Mouse (Mus musculus) liver, adult 2 months (tissue): ENCODE measurements around the gene Baiap2l2. TPM values are rescaled to one million over a fixed set of nuclear protein-coding genes. Genes with fewer than 3 reads are reported as not detected.

Experiments used
- DNase-seq: peaks from one replicate; pipeline ENCODE4 v3.0.0-alpha.2; 2011; ENCODE audit warnings: low read depth, low spot score; ENCODE audit errors: extremely low read depth
- H3K27ac ChIP-seq: fragments of 200-500 bp; replicated peaks from 2 replicates; pipeline ENCODE4 v1.5.1; 2012; ENCODE audit warnings: low read depth, mild to moderate bottlenecking, control low read depth, inconsistent platforms, low read length; ENCODE audit not compliant: insufficient read depth
- H3K27me3 ChIP-seq: fragments of 200-500 bp; 2 replicates; pipeline ENCODE4 v1.6.1; 2012; ENCODE audit warnings: mild to moderate bottlenecking, moderate library complexity, low read length, inconsistent platforms; ENCODE audit not compliant: control insufficient read depth, insufficient read depth
- H3K36me3 ChIP-seq: fragments of 200-500 bp; 2 replicates; pipeline ENCODE4 v1.6.1; 2012; ENCODE audit warnings: low read length, inconsistent platforms; ENCODE audit not compliant: control insufficient read depth, insufficient read depth
- H3K4me1 ChIP-seq: fragments of 200-500 bp; 2 replicates; pipeline ENCODE4 v1.6.1; 2011; ENCODE audit warnings: low read length; ENCODE audit not compliant: control insufficient read depth, insufficient read depth
- H3K4me3 ChIP-seq: fragments of 200-500 bp; 2 replicates; pipeline ENCODE4 v1.5.1; 2011; ENCODE audit warnings: low read depth, mild to moderate bottlenecking, control low read depth, low read length, moderate library complexity; ENCODE audit not compliant: insufficient read depth
- H3K79me2 ChIP-seq: fragments of 200-500 bp; 2 replicates; pipeline ENCODE4 v1.6.1; 2012; ENCODE audit warnings: inconsistent platforms, mild to moderate bottlenecking, low read length, moderate library complexity; ENCODE audit not compliant: control insufficient read depth, insufficient read depth
- H3K9ac ChIP-seq: fragments of 200-500 bp; 2 replicates; pipeline ENCODE4 v1.6.1; 2012; ENCODE audit warnings: low read depth, mild to moderate bottlenecking, control low read depth, inconsistent platforms, low read length
- CTCF ChIP-seq: fragments of 200-500 bp; IDR thresholded peaks from 2 replicates; pipeline ENCODE4 v1.5.1; 2011; ENCODE audit warnings: low read depth, low read length, control low read depth
- POLR2A ChIP-seq: fragments of 200-500 bp; IDR thresholded peaks from 2 replicates; pipeline ENCODE4 v1.6.1; 2011; ENCODE audit warnings: low read length, control low read depth; ENCODE audit not compliant: insufficient read depth; ENCODE audit errors: extremely low read depth
- WGBS: fragments of 180-500 bp; shearing (Covaris S2); methylation state at CpG from one replicate; pipeline ENCODE4 v1.1.7; 2018; 5-methylcytosine and 5-hydroxymethylcytosine counted together
- polyA plus RNA-seq: library from polyadenylated mRNA; depleted of rRNA; stranded (reverse); fragments of >200 nt; gene quantifications from 2 replicates; pipeline ENCODE4 v1.2.3, GENCODE M21; 2012
- total RNA-seq: library from RNA; depleted of rRNA; stranded (reverse); fragments of >200 nt; gene quantifications from 2 replicates; pipeline ENCODE4 v1.2.3, GENCODE M21; 2014

Baiap2l2 gene
- total and polyA plus RNA-seq, 2 experiments: 0.31 TPM; not detected in 1

DNA sequence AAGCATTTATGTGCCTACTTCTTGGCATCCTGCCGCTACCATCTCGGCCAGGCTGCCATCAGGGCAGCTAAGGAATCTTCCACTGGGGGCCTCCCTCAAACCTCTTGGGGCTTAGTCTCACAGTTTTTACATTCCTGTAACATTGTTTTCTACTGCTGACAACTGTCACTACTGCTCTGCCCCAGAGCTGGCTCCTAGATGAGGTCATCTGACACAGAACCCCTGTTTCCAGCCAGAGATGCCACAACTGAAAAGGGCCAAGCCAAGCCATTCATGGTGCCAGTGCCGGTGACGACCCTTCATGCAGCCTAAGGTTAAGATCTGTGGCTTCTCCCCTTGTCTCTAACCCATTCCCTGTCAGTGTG is 38.4 kb upstream of the Baiap2l2 start:
- Histone ChIP-seq H3K4me1 (peaks cover 40% of the 10 kb centered on the region), H3K9ac (0 out of 2 replicates have a peak overlapping the region, but pooled peaks have one; percentile 26), H3K4me3 (no peak overlapping the region), H3K36me3 (no peaks in the 10 kb centered on the region), H3K27me3 (no peaks in the 10 kb centered on the region), H3K27ac (peak overlapping the region; percentile 78), H3K79me2 (0 out of 2 replicates have a peak, but pooled peaks cover 6% of the 10 kb centered on the region)
- WGBS: 46% methylated on average over 4 of the region's 4 CpGs
- no peak for DNase-seq
- TF ChIP-seq POLR2A: no peak
- TF ChIP-seq CTCF: no peak

DNA sequence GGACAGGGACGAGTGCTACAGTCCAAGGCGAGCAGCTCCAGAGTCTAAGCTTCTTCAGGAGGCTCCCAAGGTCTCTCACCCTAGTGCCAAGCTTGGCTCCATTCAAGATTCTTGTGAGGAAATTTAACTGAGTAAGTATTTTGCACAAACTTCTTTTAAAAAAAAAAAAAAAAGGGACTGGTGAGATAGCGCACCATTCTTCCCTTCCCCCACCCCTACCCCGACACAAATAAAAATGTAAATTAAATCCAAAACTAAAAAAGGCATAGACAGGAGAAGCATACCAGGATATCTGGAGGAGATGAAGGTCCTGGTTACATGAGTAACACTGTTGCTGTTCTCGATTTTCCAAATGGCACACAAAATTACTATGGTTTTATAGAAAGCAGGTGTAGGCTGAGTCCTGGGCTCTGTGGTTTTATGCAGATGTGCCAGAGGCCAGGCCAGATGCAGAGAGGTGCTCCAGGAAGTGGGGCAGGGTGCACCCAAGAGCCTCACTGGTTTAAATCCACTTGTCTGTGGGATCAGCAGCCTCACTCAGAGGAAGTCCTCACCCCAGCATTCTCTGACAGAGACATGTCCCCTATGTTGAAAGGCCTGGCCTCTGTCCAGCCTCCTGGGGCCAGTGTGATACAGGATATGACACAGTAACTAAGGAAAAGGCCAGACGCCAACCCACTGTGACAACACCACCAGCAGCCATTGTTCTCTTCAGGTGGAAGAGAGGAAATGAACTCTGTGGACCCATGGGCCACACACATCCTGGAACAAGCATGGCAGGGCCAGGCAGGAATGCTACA is 37.9 kb upstream of the Baiap2l2 start:
- peak; percentile 90 for DNase-seq
- Histone ChIP-seq H3K79me2 (0 out of 2 replicates have a peak, but pooled peaks cover 6% of the 10 kb centered on the region), H3K27ac (peak overlapping the region; percentile 82), H3K36me3 (no peaks in the 10 kb centered on the region), H3K9ac (peak overlapping the region; percentile 43), H3K27me3 (no peaks in the 10 kb centered on the region), H3K4me1 (peaks cover 40% of the 10 kb centered on the region), H3K4me3 (no peak overlapping the region)
- 17% methylated on average over 6 of the region's 6 CpGs for WGBS
- TF ChIP-seq POLR2A (no peak), CTCF (0 out of 2 replicates have a peak, but pooled peaks have one; percentile 7)

DNA sequence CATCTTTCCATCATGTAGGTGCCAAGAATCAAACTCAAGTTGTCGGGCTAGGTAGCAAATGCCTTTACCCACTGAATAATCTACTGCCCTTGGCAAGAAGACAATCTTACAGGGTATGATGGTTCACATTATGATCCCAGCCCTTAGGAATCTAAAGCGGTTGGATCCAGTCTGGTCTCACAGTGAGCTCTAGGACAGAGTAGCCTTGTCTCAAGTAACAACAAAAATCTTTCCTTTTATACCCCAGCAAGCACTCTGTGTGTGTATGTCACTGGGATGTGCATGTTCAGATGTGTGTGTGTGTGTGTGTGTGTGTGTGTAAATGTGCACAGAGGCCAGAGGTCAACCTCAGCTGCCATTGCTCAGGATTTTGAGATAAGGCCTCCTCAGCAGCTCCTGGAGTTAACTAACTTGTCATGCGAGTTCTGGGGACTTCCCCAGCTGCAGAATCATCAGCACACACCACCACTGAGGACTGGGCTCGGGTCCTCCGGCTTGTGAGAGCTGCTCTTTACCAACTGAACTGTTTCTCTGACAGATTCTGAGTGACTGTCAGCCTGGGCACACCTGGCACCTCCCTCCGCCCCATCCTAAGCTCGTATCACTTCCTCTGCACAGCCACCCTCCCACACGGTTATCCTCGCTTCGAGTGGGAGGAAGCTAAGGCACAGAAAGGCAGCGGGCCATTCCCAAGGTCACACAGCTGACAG is 37.1 kb upstream of the Baiap2l2 start:
- peak overlapping the region; percentile 15 for H3K9ac ChIP-seq
- H3K27ac ChIP-seq: peak overlapping the region; percentile 82
- peak; percentile 37 for DNase-seq
- no peaks in the 10 kb centered on the region for H3K27me3 ChIP-seq
- H3K79me2 ChIP-seq: 0 out of 2 replicates have a peak, but pooled peaks cover 6% of the 10 kb centered on the region
- WGBS: 18% methylated on average over 11 of the region's 11 CpGs
- peaks cover 40% of the 10 kb centered on the region for H3K4me1 ChIP-seq
- no peaks in the 10 kb centered on the region for H3K36me3 ChIP-seq
- no peak for TF ChIP-seq CTCF
- TF ChIP-seq POLR2A: no peak
- H3K4me3 ChIP-seq: no peak overlapping the region

DNA sequence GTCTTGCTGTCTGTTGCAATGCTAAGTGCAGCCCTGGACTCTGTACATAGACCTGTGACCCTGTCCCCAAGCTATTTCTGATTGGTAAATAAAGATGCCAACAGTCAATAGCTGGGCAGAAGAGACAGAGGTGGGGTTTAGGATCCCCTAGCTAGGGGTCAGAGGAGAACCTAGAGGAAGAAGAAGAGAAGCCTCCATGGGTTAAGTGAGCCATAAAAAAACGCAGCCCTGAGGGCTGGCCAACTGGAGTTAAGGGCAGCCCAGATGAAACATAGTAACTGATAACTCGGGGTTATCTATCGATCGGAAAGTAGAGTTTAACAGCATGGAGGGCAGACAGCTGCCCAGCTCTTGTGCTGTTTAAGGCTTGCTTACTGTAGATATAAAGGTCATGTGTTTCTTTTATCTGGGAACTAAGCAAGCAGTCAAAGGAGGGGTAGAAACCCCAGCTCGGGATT is 36.4 kb upstream of the Baiap2l2 start:
- H3K79me2 ChIP-seq: 0 out of 2 replicates have a peak, but pooled peaks cover 6% of the 10 kb centered on the region
- H3K9ac ChIP-seq: no peak overlapping the region
- H3K4me1 ChIP-seq: peaks cover 37% of the 10 kb centered on the region
- TF ChIP-seq POLR2A (no peak), CTCF (no peak)
- no peaks in the 10 kb centered on the region for H3K27me3 ChIP-seq
- no peak overlapping the region for H3K4me3 ChIP-seq
- 12% methylated on average over 5 of the region's 5 CpGs for WGBS
- DNase-seq: peak; percentile 99
- peak overlapping the region; percentile 82 for H3K27ac ChIP-seq
- H3K36me3 ChIP-seq: no peaks in the 10 kb centered on the region

DNA sequence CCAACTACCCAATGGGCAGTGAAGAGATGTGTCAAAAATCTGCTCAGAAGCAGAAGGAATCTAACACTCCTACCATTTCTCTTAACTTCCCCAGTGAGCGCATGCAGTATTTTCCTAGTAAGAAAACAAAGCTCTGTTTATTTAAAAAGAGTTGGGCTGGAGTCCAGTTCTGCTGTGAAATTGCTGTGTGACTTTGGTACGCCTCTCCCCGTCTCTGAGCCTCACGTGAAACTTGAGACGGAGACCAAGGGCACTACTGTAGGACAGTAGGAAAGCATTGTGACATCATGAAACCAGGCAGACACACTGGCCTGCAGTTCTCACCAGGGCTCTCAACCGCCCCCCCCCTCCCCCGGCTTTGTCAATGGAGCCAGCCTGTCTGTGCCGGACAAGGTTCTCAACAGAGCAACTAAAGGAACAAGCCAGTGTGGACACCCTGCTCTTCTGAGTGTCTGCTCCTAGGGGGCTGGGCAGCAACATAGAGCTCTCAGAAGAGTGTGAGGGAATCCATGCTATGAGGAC is 28.6 kb upstream of the Baiap2l2 start:
- Histone ChIP-seq H3K79me2 (no peaks in the 10 kb centered on the region), H3K9ac (no peak overlapping the region), H3K4me3 (no peak overlapping the region), H3K27me3 (no peaks in the 10 kb centered on the region), H3K36me3 (peaks cover 11% of the 10 kb centered on the region), H3K27ac (no peak overlapping the region), H3K4me1 (peaks cover 2% of the 10 kb centered on the region; the same call in 1 of the 2 replicates)
- peak; percentile 67 for DNase-seq
- TF ChIP-seq CTCF (no peak), POLR2A (no peak)
- WGBS: 35% methylated on average over 8 of the region's 8 CpGs
